Mouse (Mus musculus): Measurements from ENCODE around the gene Mctp1. TPM values are rescaled to one million over a fixed set of nuclear protein-coding genes. Genes with fewer than 3 reads are reported as not detected.

Gene Mctp1
- polyA plus RNA-seq, 1 experiment = 2.2 TPM

DNA sequence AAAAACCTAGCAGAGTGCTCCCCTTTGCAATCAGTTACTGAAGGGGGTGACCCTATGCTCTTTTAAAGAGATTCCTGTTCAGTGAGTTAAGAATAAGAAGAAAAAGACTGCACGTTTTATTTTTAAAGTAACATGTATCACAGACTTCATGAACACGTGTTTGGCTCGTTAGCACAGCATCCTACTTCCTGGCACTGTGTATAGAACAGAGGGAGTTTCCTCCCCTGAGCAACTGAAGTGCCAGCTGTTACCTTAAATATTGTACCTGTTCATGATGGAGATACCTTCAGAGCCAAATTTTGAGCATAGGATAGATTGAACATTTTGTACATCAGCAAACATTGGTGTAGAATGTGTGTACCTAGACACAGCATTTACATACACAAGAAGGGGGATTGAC is 494.7 kb downstream of the Mctp1 start:
- no peaks in the 10 kb centered on the region for H3K27me3 ChIP-seq (replicated peaks)
- H3K36me3 ChIP-seq (replicated peaks; ENCODE audit: low read length) = peaks cover 3% of the 10 kb centered on the region
- no peak overlapping the region for H3K4me3 ChIP-seq (replicated peaks)
- no peaks in the 10 kb centered on the region for H3K9me3 ChIP-seq
- peaks cover 12% of the 10 kb centered on the region; the same call in 1 of the 2 replicates for H3K4me1 ChIP-seq
- TF ChIP-seq FLI1 (IDR thresholded peaks at IDR 0.05; ENCODE audit: low read length) (no peak), GATA1 (IDR thresholded peaks at IDR 0.05; ENCODE audit: borderline replicate concordance, low read length) (no peak)

DNA sequence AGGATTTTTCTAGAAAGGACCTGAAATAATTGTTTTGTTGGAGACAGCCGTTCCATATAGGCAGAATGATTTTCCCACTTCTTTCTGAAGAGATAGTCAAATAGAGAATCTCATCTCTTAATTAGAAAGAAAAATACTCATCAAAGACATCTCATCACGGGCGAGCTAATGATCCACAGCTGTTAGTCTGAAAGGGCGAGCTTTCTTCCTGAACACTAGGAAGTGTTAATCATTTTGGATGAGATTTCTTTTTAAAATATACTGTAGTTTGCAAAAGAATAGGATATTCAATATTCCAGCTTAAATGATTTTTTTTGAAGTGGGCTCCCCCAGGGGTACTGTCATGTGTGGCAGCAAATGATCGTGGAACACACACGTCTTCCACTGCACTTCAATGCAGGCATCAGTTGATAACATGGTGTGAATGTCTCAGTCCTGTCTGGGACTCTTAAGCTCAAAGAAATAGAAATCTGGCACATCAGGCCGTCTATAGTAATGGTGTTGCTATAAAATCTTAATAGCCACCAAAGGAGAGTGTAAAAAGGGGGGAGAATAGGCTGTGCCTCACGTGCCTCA is 500.3 kb downstream of the Mctp1 start:
- H3K4me1 ChIP-seq = peaks cover 12% of the 10 kb centered on the region; the same call in 1 of the 2 replicates
- no peaks in the 10 kb centered on the region for H3K9me3 ChIP-seq
- no peaks in the 10 kb centered on the region for H3K27me3 ChIP-seq (replicated peaks)
- H3K36me3 ChIP-seq (replicated peaks; ENCODE audit: low read length) = peaks cover 4% of the 10 kb centered on the region
- TF ChIP-seq GATA1 (IDR thresholded peaks at IDR 0.05; ENCODE audit: borderline replicate concordance, low read length) (no peak), FLI1 (IDR thresholded peaks at IDR 0.05; ENCODE audit: low read length) (no peak)
- H3K4me3 ChIP-seq (replicated peaks) = no peak overlapping the region

DNA sequence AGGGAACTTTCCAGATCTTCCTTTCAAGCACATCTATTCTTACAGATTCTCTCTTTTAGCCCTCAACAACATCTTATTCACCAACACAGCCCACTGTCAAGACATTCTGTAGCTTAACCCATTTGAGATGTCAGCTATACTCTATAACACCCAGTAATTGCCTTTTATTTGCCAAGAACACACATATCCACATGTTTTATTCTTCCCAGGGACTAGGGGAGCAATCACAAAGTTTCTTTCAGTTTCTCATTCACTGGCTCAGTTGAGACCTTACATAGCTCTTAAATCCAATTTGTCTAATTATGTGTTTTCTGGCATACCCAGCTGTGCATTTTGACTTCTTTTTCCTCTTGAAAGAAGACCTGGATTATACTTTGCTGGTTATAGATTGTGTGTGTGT is 508.7 kb downstream of the Mctp1 start:
- Histone ChIP-seq H3K27me3 (replicated peaks) (no peaks in the 10 kb centered on the region), H3K4me3 (replicated peaks) (no peak overlapping the region), H3K9me3 (no peaks in the 10 kb centered on the region), H3K36me3 (replicated peaks; ENCODE audit: low read length) (peaks cover 58% of the 10 kb centered on the region), H3K4me1 (no peaks in the 10 kb centered on the region)
- no peak for TF ChIP-seq GATA1 (IDR thresholded peaks at IDR 0.05; ENCODE audit: borderline replicate concordance, low read length)
- TF ChIP-seq FLI1 (IDR thresholded peaks at IDR 0.05; ENCODE audit: low read length) = no peak

DNA sequence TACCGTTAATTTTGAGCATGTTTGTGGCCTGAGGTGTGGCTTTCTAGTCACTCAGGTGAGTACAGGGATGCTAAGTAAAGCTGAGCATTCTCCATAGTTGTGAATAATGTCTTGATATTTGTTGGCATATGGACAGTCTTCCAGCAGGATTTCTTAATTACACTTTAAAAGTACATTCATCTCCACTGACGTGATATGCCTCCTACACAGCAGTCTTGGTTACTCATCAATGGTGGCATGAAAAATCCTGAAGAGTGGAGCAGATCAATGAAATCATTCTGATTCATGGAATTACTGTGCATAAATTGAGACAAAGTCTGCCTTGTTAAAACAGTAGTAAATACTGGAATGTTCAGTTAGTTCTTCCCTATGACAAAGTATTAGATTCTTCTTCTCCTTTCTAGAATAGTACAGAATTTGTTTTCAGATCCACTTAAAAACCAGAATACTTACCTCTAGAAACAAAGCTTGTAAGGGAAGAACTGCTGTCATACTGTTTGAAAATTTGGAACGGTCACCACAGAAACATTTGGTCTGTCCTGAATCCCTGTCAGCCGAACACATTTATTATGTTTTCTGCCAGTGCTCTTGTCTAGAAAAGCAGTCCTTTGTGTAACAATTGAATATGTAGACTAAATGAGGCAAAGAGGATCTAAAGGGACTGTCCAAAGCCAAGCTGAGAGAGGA is 511.6 kb downstream of the Mctp1 start:
- no peak overlapping the region for H3K4me3 ChIP-seq (replicated peaks)
- no peaks in the 10 kb centered on the region for H3K4me1 ChIP-seq
- H3K9me3 ChIP-seq = no peaks in the 10 kb centered on the region
- TF ChIP-seq GATA1 (IDR thresholded peaks at IDR 0.05; ENCODE audit: borderline replicate concordance, low read length) (no peak), FLI1 (IDR thresholded peaks at IDR 0.05; ENCODE audit: low read length) (no peak)
- no peaks in the 10 kb centered on the region for H3K27me3 ChIP-seq (replicated peaks)
- H3K36me3 ChIP-seq (replicated peaks; ENCODE audit: low read length) = peaks cover 50% of the 10 kb centered on the region

DNA sequence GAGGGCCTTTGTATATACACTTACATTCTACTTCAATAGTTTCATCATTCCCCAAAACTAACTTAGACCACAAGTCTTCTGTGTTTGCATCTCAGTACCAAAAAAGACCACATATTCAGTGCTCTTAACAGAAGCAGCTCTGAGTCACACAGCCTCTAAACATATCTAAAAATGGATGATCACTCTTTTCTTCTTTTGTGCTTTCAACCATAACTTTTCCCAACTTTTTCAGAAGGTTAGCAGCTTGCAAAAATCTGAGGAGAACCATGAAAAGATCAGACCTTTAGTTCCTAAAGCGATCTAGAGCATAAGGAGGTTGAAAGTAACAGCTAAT is 512.1 kb downstream of the Mctp1 start:
- Histone ChIP-seq H3K36me3 (replicated peaks; ENCODE audit: low read length) (peaks cover 47% of the 10 kb centered on the region), H3K4me3 (replicated peaks) (no peak overlapping the region), H3K27me3 (replicated peaks) (no peaks in the 10 kb centered on the region), H3K9me3 (no peaks in the 10 kb centered on the region), H3K4me1 (no peaks in the 10 kb centered on the region)
- no peak for TF ChIP-seq FLI1 (IDR thresholded peaks at IDR 0.05; ENCODE audit: low read length)
- no peak for TF ChIP-seq GATA1 (IDR thresholded peaks at IDR 0.05; ENCODE audit: borderline replicate concordance, low read length)

DNA sequence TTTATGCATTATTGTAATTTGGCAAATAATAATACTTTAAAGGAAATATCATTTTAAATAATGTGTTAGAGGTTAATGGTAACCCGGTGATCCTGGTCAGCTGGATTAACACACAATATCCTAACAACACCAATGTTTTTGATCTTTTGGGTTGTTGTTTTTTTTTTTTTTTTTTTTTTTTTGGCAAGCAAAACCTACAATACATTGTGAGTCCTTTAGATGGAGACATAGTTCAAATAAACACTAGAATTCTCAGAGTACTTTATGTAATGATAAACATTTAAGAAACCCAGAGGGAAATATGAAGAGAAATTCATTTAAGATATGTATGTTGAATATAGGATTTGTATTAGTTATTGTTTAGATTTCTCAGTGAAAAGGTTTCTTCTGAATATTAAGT is 534.0 kb downstream of the Mctp1 start:
- Histone ChIP-seq H3K4me1 (no peaks in the 10 kb centered on the region; the same call in 1 of the 2 replicates), H3K36me3 (replicated peaks; ENCODE audit: low read length) (no peaks in the 10 kb centered on the region), H3K4me3 (replicated peaks) (no peak overlapping the region), H3K27me3 (replicated peaks) (no peaks in the 10 kb centered on the region), H3K9me3 (no peaks in the 10 kb centered on the region)
- TF ChIP-seq FLI1 (IDR thresholded peaks at IDR 0.05; ENCODE audit: low read length) = no peak
- TF ChIP-seq GATA1 (IDR thresholded peaks at IDR 0.05; ENCODE audit: borderline replicate concordance, low read length) = no peak

DNA sequence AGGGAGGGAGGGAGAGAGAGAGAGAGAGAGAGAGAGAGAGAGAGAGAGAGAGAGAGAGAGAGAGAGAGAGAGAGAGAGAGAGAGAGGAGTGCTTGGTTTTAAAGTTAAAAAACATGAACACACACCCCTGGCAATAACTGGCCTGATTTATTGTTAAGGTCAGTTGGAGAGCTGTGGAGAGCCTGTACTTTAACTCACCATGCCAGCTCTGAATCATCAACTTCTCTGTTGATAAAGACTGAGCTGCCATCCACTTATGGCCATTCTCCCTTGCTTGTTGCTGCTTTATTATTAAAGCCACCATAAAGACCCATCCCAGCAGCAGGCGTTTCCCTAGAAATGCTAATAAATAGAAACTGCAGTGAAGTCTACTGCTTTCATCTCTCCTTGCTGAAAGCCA is 542.5 kb downstream of the Mctp1 start:
- TF ChIP-seq FLI1 (IDR thresholded peaks at IDR 0.05; ENCODE audit: low read length) = no peak
- no peak for TF ChIP-seq GATA1 (IDR thresholded peaks at IDR 0.05; ENCODE audit: borderline replicate concordance, low read length)
- Histone ChIP-seq H3K4me3 (replicated peaks) (no peak overlapping the region), H3K36me3 (replicated peaks; ENCODE audit: low read length) (peaks cover 18% of the 10 kb centered on the region), H3K9me3 (no peaks in the 10 kb centered on the region), H3K27me3 (replicated peaks) (no peaks in the 10 kb centered on the region), H3K4me1 (no peaks in the 10 kb centered on the region)

DNA sequence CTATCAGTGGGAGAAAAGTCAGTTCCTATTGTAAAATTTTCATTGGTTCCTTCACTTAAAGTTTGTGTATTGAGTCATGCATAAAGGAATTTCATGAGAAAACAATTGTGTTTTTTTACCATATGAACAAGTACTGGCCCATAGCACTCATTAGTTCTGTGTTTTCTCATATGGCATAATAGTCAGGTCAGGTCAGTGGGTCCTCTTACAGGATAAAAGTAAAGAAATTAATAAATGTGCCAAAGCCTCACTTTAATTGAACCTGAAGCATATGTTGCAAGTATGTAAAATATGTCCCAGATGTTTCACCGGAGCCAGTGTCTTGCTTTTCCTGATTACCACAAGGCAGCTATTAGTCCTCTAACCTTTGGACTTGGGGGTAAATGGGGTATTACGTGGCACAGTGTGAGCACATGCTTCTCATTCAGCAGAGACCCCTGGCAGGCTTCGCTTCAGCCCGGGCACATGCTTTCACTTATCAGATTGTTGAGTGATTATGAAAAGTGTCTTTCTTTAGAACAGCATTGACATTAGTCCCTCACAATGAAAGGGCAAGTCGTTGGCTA is 543.6 kb downstream of the Mctp1 start:
- no peaks in the 10 kb centered on the region for H3K9me3 ChIP-seq
- no peak overlapping the region for H3K4me3 ChIP-seq (replicated peaks)
- no peaks in the 10 kb centered on the region for H3K4me1 ChIP-seq
- TF ChIP-seq GATA1 (IDR thresholded peaks at IDR 0.05; ENCODE audit: borderline replicate concordance, low read length) (no peak), FLI1 (IDR thresholded peaks at IDR 0.05; ENCODE audit: low read length) (no peak)
- H3K36me3 ChIP-seq (replicated peaks; ENCODE audit: low read length) = peaks cover 20% of the 10 kb centered on the region
- no peaks in the 10 kb centered on the region for H3K27me3 ChIP-seq (replicated peaks)

DNA sequence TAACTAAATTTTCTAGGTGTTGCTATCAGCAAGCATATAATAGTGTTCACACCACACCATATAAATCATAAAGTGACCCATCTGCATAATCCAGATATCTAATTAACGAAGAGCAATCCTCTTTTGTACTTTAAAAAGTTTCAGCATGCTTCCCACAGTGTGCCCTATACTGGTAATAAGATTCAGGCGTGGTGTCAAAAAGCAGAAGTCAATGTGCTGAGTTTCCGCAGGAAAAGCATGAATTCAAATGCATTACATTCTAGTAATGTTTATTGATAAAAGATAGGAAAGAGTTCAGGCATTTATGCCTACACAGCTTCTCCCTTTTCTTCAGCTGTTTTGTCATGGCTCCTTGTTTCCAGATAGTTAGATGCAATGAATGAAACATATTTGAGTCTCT is 544.8 kb downstream of the Mctp1 start:
- H3K4me3 ChIP-seq (replicated peaks) = no peak overlapping the region
- H3K9me3 ChIP-seq = no peaks in the 10 kb centered on the region
- no peaks in the 10 kb centered on the region for H3K27me3 ChIP-seq (replicated peaks)
- H3K4me1 ChIP-seq = no peaks in the 10 kb centered on the region
- H3K36me3 ChIP-seq (replicated peaks; ENCODE audit: low read length) = peaks cover 22% of the 10 kb centered on the region
- no peak for TF ChIP-seq GATA1 (IDR thresholded peaks at IDR 0.05; ENCODE audit: borderline replicate concordance, low read length)
- TF ChIP-seq FLI1 (IDR thresholded peaks at IDR 0.05; ENCODE audit: low read length) = no peak

DNA sequence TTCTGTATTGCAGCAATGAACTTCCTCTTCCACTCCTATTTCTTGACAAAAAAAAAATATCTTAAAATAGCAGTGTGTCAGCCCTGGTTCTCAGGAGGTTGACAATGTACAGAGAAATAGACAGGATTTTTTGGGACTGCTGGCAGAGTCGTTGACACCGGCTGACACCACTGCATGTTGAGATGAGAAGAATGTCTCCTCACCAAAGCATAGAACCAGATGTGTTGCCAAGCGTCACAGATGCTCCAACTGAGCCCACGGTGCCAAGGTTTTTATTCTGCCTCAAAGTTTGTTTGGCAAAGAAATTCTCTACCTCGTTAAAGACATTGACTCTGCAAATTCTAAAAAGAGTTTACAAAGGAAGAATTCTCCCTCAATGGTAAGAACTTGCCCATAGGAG is 548.6 kb downstream of the Mctp1 start:
- Histone ChIP-seq H3K36me3 (replicated peaks; ENCODE audit: low read length) (peaks cover 31% of the 10 kb centered on the region), H3K9me3 (no peaks in the 10 kb centered on the region)

More for the DNA sequence above, 548.6 kb downstream of the Mctp1 start:
- H3K4me1 ChIP-seq = no peaks in the 10 kb centered on the region
- H3K4me3 ChIP-seq (replicated peaks) = no peak overlapping the region
- TF ChIP-seq FLI1 (IDR thresholded peaks at IDR 0.05; ENCODE audit: low read length) (no peak), GATA1 (IDR thresholded peaks at IDR 0.05; ENCODE audit: borderline replicate concordance, low read length) (no peak)
- no peaks in the 10 kb centered on the region for H3K27me3 ChIP-seq (replicated peaks)
